Mouse (Mus musculus) gastrocnemius, postnatal 14 days (tissue): ENCODE data around the gene Abca5. TPM values are rescaled to one million over a fixed set of nuclear protein-coding genes. Genes with fewer than 3 reads are reported as not detected.

Experiments used
- DNase-seq: peaks from one replicate; pipeline ENCODE4 v3.0.0; 2021; ENCODE audit warnings: mixed read lengths
- intact Hi-C: fragments of 180-260 bp; cut with DNase I; formaldehyde crosslinking; loops from one replicate; pipeline ENCODE4 v1.15.1; 2025; ENCODE audit warnings: low total_unique reads
- total RNA-seq, 2 experiments: library from RNA; stranded (reverse); gene quantifications; 2 replicates each; pipeline ENCODE4 v1.2.3; 2021

Abca5 gene
- total RNA-seq, 2 experiments from 2014 or later = 11.8 to 12.3 TPM

DNA sequence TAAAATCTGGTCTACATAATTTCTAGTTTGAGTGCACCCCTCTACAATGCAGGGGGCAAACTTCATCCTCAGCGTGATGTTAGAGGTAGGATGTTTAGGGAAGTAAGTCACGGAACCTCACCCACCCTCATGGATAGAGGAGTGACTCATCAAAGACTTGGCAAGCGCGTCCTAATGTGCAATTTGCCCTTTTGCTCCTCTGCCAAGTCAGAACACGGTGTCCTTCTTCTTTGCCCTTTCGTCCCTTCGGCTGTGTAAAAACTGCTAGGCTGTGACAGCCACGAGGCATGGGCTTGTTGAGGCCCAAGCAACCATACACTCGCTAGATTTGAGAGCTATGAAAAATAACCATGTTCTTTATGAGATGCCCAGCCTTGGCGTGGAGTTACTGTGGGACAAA lies 92.8 kb downstream of the Abca5 start:
- intact Hi-C loops = no loop called here
- no peak for DNase-seq

GRCm38 (mm10) chr11:110237466-110237865 lies 100.0 kb downstream of the Abca5 start:
- intact Hi-C loops = no loop called here
- no peak for DNase-seq

DNA sequence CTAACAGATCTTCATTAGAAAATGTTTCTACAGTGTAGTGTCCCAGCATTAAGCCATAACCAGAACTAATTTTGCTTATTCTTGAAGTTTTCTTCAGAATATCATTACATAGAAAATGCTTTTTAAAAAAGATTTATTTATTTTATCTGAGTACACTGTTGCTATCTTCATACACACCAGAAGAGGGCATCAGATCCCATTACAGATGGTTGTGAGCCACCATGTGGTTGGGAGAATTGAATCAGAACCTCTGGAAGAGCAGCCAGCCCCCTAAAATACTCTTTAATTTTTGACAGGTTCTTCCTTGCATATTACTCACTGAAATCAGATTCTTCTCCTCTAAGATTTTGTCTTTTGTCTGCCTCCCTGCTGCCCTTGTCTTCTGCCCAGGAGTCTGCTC lies 104.5 kb downstream of the Abca5 start:
- intact Hi-C loops = no loop called here
- DNase-seq = no peak

Other genes with a start within 250 kb of the Abca5 start
- gene Abca8a, start 241.7 kb downstream of the Abca5 start, total RNA-seq = 10 to 100 TPM; 38.4 to 50.6 TPM
- gene Abca9, start 169.5 kb downstream of the Abca5 start, total RNA-seq = 10 to 100 TPM; 16.5 to 19.0 TPM
- 1 to 10 TPM; 3.7 to 4.7 TPM for gene Abca6, start 85.9 kb downstream of the Abca5 start, total RNA-seq
- 10 to 100 TPM; 24.0 to 30.4 TPM for gene Map2k6, start 61.4 kb upstream of the Abca5 start, total RNA-seq